Mouse (Mus musculus) embryo, embryonic 9.5 days (tissue): Measurements from ENCODE around the gene Cd5.

ENCODE experiments used
- DNase-seq: peaks from one replicate; pipeline ENCODE4 v3.0.0-alpha.2; 2017; ENCODE audit errors: extremely low spot score

Cd5 gene

GRCm38 (mm10) chr19:10701013-10701726 is 37.6 kb downstream of the Cd5 start:
- no peak for DNase-seq

- DNase-seq = no peak
Observed at GRCm38 (mm10) chr19:10699851-10700250, 39.0 kb downstream of the Cd5 start.

- DNase-seq = no peak
Observed at GRCm38 (mm10) chr19:10698131-10698991, 40.4 kb downstream of the Cd5 start.

GRCm38 (mm10) chr19:10695801-10696200 is 43.0 kb downstream of the Cd5 start:
- DNase-seq = no peak

GRCm38 (mm10) chr19:10693926-10694682 is 44.7 kb downstream of the Cd5 start:
- no peak for DNase-seq

GRCm38 (mm10) chr19:10692361-10692760 is 46.4 kb downstream of the Cd5 start:
- DNase-seq = no peak

GRCm38 (mm10) chr19:10691660-10692059 is 47.1 kb downstream of the Cd5 start:
- no peak for DNase-seq

- no peak for DNase-seq
Observed at GRCm38 (mm10) chr19:10691121-10691520, 47.7 kb downstream of the Cd5 start.

GRCm38 (mm10) chr19:10690336-10690735 is 48.5 kb downstream of the Cd5 start:
- DNase-seq = no peak

GRCm38 (mm10) chr19:10689470-10690166 is 49.2 kb downstream of the Cd5 start:
- no peak for DNase-seq

GRCm38 (mm10) chr19:10688537-10689352 is 50.1 kb downstream of the Cd5 start, which contains the start of gene Vps37c:
Vps37c (plus strand) TSS chr19:10688735.
- peak; percentile 97 for DNase-seq

GRCm38 (mm10) chr19:10685727-10686126 is 53.1 kb downstream of the Cd5 start:
- no peak for DNase-seq

GRCm38 (mm10) chr19:10685081-10685480 is 53.7 kb downstream of the Cd5 start:
- DNase-seq = no peak

GRCm38 (mm10) chr19:10681571-10681970 is 57.2 kb downstream of the Cd5 start:
- DNase-seq = no peak

GRCm38 (mm10) chr19:10678772-10679067 is 60.1 kb downstream of the Cd5 start:
- no peak for DNase-seq

GRCm38 (mm10) chr19:10677915-10678771 is 60.7 kb downstream of the Cd5 start, which contains the start of gene Pga5:
Pga5 (minus strand) TSS chr19:10678071.
- peak; percentile 66 for DNase-seq

GRCm38 (mm10) chr19:10676656-10677055 is 62.1 kb downstream of the Cd5 start:
- DNase-seq = no peak

GRCm38 (mm10) chr19:10673275-10673674 is 65.5 kb downstream of the Cd5 start:
- no peak for DNase-seq

GRCm38 (mm10) chr19:10671854-10672417 is 66.9 kb downstream of the Cd5 start:
- DNase-seq = no peak

GRCm38 (mm10) chr19:10671319-10671718 is 67.5 kb downstream of the Cd5 start:
- DNase-seq = no peak
